Mouse (Mus musculus) hindbrain, embryonic 14.5 days (tissue): ENCODE measurements at regions not wholly inside any gene's neighbourhood (a gene's known extent, or its start where the extent isn't known, plus 50 kb on each side); places are given as distances from the start of the nearest gene placed in this dataset.
"Not testable (repeated sequence)": the region's sequence is repeated elsewhere in the genome, so short reads cannot be mapped to it uniquely, and the experiment has no call there.

ENCODE experiments used
- ATAC-seq: fragments of 200-750 bp; cut with Nextera tagmentation; 2 replicates; pipeline ENCODE4 v1.8.0; 2017; ENCODE audit warnings: moderate number of reproducible peaks, mild to moderate bottlenecking, moderate TSS enrichment, moderate library complexity; ENCODE audit not compliant: low FRiP score
- DNase-seq: peaks from one replicate; pipeline ENCODE4 v3.0.0-alpha.2; 2015; ENCODE audit warnings: low spot score
- H3K27ac ChIP-seq: fragments of 300-500 bp; sonication (generic); 2 replicates; pipeline ENCODE4 v1.5.1; 2014; ENCODE audit warnings: mild to moderate bottlenecking, moderate library complexity
- H3K27me3 ChIP-seq: fragments of 300-500 bp; sonication (generic); 2 replicates; pipeline ENCODE4 v1.6.1; 2014; ENCODE audit warnings: mild to moderate bottlenecking, low read length, mixed read lengths; ENCODE audit not compliant: control insufficient read depth, insufficient read depth
- H3K36me3 ChIP-seq: fragments of 300-500 bp; sonication (generic); replicated peaks from 2 replicates; pipeline ENCODE4 v1.6.1; 2014; ENCODE audit not compliant: control insufficient read depth, insufficient read depth
- H3K4me1 ChIP-seq: fragments of 300-500 bp; sonication (generic); replicated peaks from 2 replicates; pipeline ENCODE4 v1.6.1; 2014; ENCODE audit warnings: antibody characterized with exemption, low read length, mixed read lengths; ENCODE audit not compliant: control insufficient read depth, insufficient read depth
- H3K4me2 ChIP-seq: fragments of 300-500 bp; sonication (generic); replicated peaks from 2 replicates; pipeline ENCODE4 v1.6.1; 2014; ENCODE audit warnings: mild to moderate bottlenecking, moderate library complexity
- H3K4me3 ChIP-seq: fragments of 300-500 bp; sonication (generic); replicated peaks from 2 replicates; pipeline ENCODE4 v1.5.1; 2014; ENCODE audit warnings: mild to moderate bottlenecking, low read length
- H3K9ac ChIP-seq: fragments of 300-500 bp; sonication (generic); 2 replicates; pipeline ENCODE4 v1.6.1; 2014
- H3K9me3 ChIP-seq: fragments of 300-500 bp; sonication (generic); 2 replicates; pipeline ENCODE4 v1.6.1; 2016; ENCODE audit warnings: low read length; ENCODE audit not compliant: control insufficient read depth
- WGBS: fragments of 180-500 bp; shearing (Covaris S2); extraction: QIAGEN DNeasy Blood & Tissue Kit; methylation state at CpG from one replicate; pipeline ENCODE4 v1.1.7; 2014; 5-methylcytosine and 5-hydroxymethylcytosine counted together

- Histone ChIP-seq H3K4me3 (no peak overlapping the region), H3K36me3 (no peaks in the 10 kb centered on the region)
- WGBS, result 96% methylated on average over 4 of the region's 4 CpGs
Measured at GRCm38 (mm10) chr13:97363214-97363613, 122.3 kb downstream of the Enc1 start.

DNA sequence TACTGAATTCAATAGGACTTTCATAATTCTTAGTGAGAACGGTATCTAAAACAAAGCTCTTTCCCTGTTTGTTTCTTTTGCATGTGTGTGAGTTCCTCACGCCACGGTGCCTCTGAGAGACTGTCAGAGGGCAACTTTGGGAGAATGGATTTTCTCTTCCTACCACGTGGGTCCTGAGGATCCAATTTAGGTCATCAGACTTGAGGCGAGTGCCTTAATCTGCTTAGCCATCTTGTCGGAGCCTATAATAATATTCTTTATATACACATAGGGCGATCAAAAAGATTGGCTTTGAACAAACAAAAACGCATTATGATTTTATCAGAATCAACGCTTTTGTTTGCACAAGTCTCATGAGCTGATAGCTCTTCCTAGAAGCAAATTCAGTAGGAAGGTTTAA is 119.6 kb downstream of the Enc1 start:
- WGBS, result 77% methylated on average over 9 of the region's 9 CpGs
- H3K36me3 ChIP-seq, result no peaks in the 10 kb centered on the region
- H3K9me3 ChIP-seq, result no peaks in the 10 kb centered on the region
- no peak overlapping the region for H3K9ac ChIP-seq
- no peak overlapping the region for H3K4me3 ChIP-seq
- DNase-seq, result no peak
- no peaks in the 10 kb centered on the region for H3K27me3 ChIP-seq
- no peak for ATAC-seq
- peaks cover 8% of the 10 kb centered on the region; the same call in 1 of the 2 replicates for H3K4me1 ChIP-seq
- no peak overlapping the region for H3K4me2 ChIP-seq
- H3K27ac ChIP-seq, result no peak overlapping the region

More at GRCm38 (mm10) chr13:97363214-97363613, 122.3 kb downstream of the Enc1 start:
- H3K9ac ChIP-seq, result no peak overlapping the region
- no peak overlapping the region for H3K4me2 ChIP-seq
- ATAC-seq (no peak), DNase-seq (no peak)
- H3K9me3 ChIP-seq, result no peaks in the 10 kb centered on the region
- no peaks in the 10 kb centered on the region for H3K27me3 ChIP-seq
- 0 out of 2 replicates have a peak, but pooled peaks cover 10% of the 10 kb centered on the region for H3K4me1 ChIP-seq
- H3K27ac ChIP-seq, result no peak overlapping the region

DNA sequence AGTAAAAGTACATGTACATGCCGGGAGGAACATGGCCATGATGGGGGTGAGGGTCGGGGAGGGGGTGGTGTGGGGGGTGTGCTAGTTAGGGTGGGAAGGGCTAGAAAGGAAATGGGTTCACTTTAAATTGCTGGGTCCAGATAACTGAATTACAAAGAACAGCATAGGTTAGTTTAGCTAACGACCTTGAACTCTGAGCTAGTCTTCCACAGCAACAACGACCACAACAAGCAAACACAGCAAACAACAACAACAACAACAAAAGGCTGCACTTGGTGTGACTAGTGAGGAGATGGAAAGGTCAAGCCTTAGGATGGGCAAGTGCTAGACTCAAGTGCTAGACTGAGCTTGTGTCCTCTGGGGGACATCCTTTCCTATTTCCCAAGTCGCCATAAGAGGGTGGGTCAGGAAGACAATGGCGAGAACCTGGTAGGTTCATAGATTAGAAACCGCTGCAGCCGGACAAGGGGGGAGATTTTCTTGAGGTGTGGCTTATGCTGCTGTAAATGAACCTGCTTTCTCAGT is 117.9 kb downstream of the Enc1 start:
- Histone ChIP-seq H3K4me1 (peaks cover 4% of the 10 kb centered on the region; the same call in 1 of the 2 replicates), H3K27me3 (no peaks in the 10 kb centered on the region), H3K36me3 (no peaks in the 10 kb centered on the region), H3K4me2 (no peak overlapping the region), H3K4me3 (no peak overlapping the region), H3K9me3 (no peaks in the 10 kb centered on the region), H3K9ac (no peak overlapping the region), H3K27ac (no peak overlapping the region)
- ATAC-seq (no peak), DNase-seq (no peak)
- 89% methylated on average over 8 of the region's 8 CpGs for WGBS

DNA sequence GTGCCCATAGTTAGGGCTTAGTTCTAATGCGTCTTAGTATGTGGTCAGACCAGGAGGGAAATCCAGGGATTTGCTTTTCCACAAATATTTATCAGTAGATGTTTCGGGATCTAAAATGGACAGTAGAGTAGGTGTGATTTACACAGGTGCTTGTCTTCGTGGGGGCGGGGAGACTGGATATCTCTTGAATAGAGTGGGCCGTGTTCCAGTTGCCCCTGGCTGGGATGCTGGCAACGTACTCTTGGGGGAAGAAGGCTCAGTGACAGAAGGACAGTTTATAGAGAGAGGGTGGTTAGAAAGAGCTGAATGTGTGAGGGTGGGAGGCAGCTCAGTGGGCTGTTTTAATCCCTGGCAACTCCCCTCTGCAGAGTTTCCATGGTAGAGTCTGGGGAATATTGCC is 117.4 kb downstream of the Enc1 start:
- H3K4me2 ChIP-seq, result no peak overlapping the region
- H3K36me3 ChIP-seq, result no peaks in the 10 kb centered on the region
- ATAC-seq (no peak), DNase-seq (no peak)
- H3K4me1 ChIP-seq, result peaks cover 4% of the 10 kb centered on the region; the same call in 1 of the 2 replicates
- H3K27me3 ChIP-seq, result no peaks in the 10 kb centered on the region
- H3K27ac ChIP-seq, result no peak overlapping the region
- no peak overlapping the region for H3K9ac ChIP-seq
- H3K4me3 ChIP-seq, result no peak overlapping the region
- 72% methylated on average over 6 of the region's 6 CpGs for WGBS
- H3K9me3 ChIP-seq, result no peaks in the 10 kb centered on the region

GRCm38 (mm10) chr13:97356923-97357807 is 116.3 kb downstream of the Enc1 start:
- no peaks in the 10 kb centered on the region for H3K27me3 ChIP-seq
- DNase-seq (no peak), ATAC-seq (no peak; the same call in 1 of the 2 replicates)
- H3K9me3 ChIP-seq, result no peaks in the 10 kb centered on the region
- peaks cover 4% of the 10 kb centered on the region; the same call in 1 of the 2 replicates for H3K4me1 ChIP-seq
- 70% methylated on average over 13 of the region's 13 CpGs for WGBS
- H3K4me3 ChIP-seq, result no peak overlapping the region
- H3K4me2 ChIP-seq, result no peak overlapping the region
- H3K36me3 ChIP-seq, result no peaks in the 10 kb centered on the region
- H3K9ac ChIP-seq, result no peak overlapping the region
- H3K27ac ChIP-seq, result no peak overlapping the region

- not testable (repeated sequence) for H3K9me3 ChIP-seq, DNase-seq, H3K27ac ChIP-seq, H3K4me2 ChIP-seq, H3K27me3 ChIP-seq, H3K36me3 ChIP-seq, H3K9ac ChIP-seq, ATAC-seq, H3K4me3 ChIP-seq, H3K4me1 ChIP-seq
- 95% methylated on average over 6 of the region's 6 CpGs for WGBS
Measured at GRCm38 (mm10) chr13:97355411-97355810, 114.5 kb downstream of the Enc1 start.

DNA sequence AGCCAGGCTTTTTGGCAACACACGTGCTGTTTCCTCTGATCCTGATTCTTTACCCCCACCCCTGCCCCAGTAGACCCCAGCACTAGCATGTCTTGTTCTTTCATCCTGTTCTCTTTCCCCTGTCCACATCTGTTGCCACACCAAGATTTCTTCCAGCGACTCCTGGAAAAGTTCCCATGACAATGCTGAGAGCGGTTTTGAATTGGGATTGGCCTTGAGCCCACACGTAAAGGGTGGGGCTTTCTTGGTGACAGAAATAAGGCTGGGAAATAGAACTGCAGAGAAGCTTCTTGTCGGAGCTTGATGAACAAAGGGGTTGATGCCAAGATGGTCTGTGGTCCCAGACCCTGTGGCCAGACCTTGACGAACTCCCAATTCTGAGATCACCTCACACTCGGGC is 106.8 kb downstream of the Enc1 start:
- Histone ChIP-seq H3K4me1 (no peaks in the 10 kb centered on the region), H3K36me3 (no peaks in the 10 kb centered on the region), H3K27ac (no peak overlapping the region), H3K4me2 (no peak overlapping the region), H3K9me3 (no peaks in the 10 kb centered on the region), H3K4me3 (no peak overlapping the region), H3K9ac (no peak overlapping the region), H3K27me3 (no peaks in the 10 kb centered on the region)
- 88% methylated on average over 7 of the region's 7 CpGs for WGBS
- DNase-seq (no peak), ATAC-seq (no peak)

DNA sequence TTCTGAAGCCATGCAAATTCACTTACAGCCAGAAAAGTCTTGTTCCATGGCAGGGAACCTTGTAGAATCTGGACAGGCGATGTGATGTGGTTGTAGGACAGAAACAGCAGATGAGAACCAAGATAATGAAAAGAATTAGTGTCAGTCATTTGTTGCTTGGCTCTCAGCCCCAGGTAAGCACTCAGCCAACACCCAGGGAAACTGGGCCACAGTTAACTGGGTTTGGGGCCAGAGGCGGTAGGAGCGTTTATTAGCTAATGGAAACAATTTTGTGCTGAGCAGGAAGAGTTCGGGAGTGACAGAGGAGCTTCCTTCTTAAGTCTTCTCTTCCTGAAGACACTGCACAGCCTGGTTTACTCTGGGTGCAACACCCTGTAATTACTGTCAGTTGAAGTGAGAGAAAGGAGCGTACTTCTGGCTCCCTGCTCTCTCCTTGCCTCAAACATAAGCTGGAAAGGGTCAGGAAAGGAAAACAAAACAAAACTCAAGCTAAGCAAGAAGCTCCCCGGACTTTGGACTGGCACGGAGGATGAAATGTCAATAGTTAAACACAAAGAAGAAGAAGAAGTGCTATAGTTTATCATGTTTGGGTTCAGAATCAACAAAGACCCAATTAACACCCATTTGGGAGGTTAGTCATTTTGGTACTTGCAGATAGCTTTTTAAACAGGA is 100.4 kb downstream of the Enc1 start:
- H3K4me3 ChIP-seq, result no peak overlapping the region
- H3K36me3 ChIP-seq, result no peaks in the 10 kb centered on the region
- DNase-seq, result no peak
- H3K27ac ChIP-seq, result no peak overlapping the region
- ATAC-seq, result no peak
- 77% methylated on average over 7 of the region's 7 CpGs for WGBS
- H3K9ac ChIP-seq, result no peak overlapping the region
- H3K9me3 ChIP-seq, result no peaks in the 10 kb centered on the region
- no peak overlapping the region for H3K4me2 ChIP-seq
- peaks cover 9% of the 10 kb centered on the region; the same call in 1 of the 2 replicates for H3K4me1 ChIP-seq
- H3K27me3 ChIP-seq, result no peaks in the 10 kb centered on the region

GRCm38 (mm10) chr13:97337954-97338353 is 97.0 kb downstream of the Enc1 start:
- H3K36me3 ChIP-seq, result no peaks in the 10 kb centered on the region
- no peak overlapping the region for H3K27ac ChIP-seq
- no peaks in the 10 kb centered on the region for H3K27me3 ChIP-seq
- whole genome bisulfite sequencing, result 12% methylated on average over 3 of the region's 3 CpGs
- H3K4me2 ChIP-seq, result no peak overlapping the region
- DNase-seq, result no peak
- H3K9me3 ChIP-seq, result no peaks in the 10 kb centered on the region
- H3K4me3 ChIP-seq, result no peak overlapping the region
- peaks cover 9% of the 10 kb centered on the region; the same call in 1 of the 2 replicates for H3K4me1 ChIP-seq
- no peak overlapping the region for H3K9ac ChIP-seq
- ATAC-seq, result no peak
